ENCODE assay signal across 13 mouse cellular contexts in genomic region chr10:72394367-72394766, GRCm38 (mm10).
"Had no signal": no experiment of that assay in that cellular context is flagged by ENCODE, and none has a peak within 500 bp of the region (broad histone marks: within the 10 kb centered on the region; RNA-seq: fewer than 3 reads in every experiment).

No protein-coding gene starts in this region.

- H3K27ac ChIP-seq: limb, embryonic 13.5 days; liver, embryonic 14.5 days; midbrain, embryonic 12.5 days; neural tube, embryonic 13.5 days had no signal

- H3K9ac ChIP-seq: limb, embryonic 13.5 days; liver, embryonic 14.5 days; midbrain, embryonic 12.5 days; neural tube, embryonic 13.5 days had no signal

- H3K27me3 ChIP-seq: limb, embryonic 13.5 days; midbrain, embryonic 12.5 days; neural tube, embryonic 13.5 days had no signal

- ATAC-seq: lung, postnatal 0 days; midbrain, embryonic 16.5 days had no signal

- H3K36me3 ChIP-seq: limb, embryonic 13.5 days; midbrain, embryonic 12.5 days; neural tube, embryonic 13.5 days had no signal

- H3K4me2 ChIP-seq: limb, embryonic 13.5 days; midbrain, embryonic 12.5 days; neural tube, embryonic 13.5 days had no signal

- H3K4me3 ChIP-seq: limb, embryonic 13.5 days; midbrain, embryonic 12.5 days; neural tube, embryonic 13.5 days had no signal

- H3K9me3 ChIP-seq: limb, embryonic 13.5 days; midbrain, embryonic 12.5 days had no signal

- H3K4me1 ChIP-seq: midbrain, embryonic 12.5 days; neural tube, embryonic 13.5 days had no signal

- DNase-seq: kidney, adult 2 months; kidney, postnatal 25 days; lung, adult 18-20 months; retina, postnatal 1 day; right cerebral cortex, postnatal 25 days; thymus, adult 18-20 months; thymus, postnatal 14 days had no signal
